Mouse (Mus musculus) ES-CJ7 (cell line): Measurements from ENCODE around the gene Tsen34.
"Not testable (repeated sequence)": the region's sequence is repeated elsewhere in the genome, so short reads cannot be mapped to it uniquely, and the experiment has no call there.

Experiments used
- DNase-seq: peaks from one replicate; pipeline ENCODE4 v3.0.0; 2011; ENCODE audit warnings: low read depth, low spot score

Tsen34 gene

DNA sequence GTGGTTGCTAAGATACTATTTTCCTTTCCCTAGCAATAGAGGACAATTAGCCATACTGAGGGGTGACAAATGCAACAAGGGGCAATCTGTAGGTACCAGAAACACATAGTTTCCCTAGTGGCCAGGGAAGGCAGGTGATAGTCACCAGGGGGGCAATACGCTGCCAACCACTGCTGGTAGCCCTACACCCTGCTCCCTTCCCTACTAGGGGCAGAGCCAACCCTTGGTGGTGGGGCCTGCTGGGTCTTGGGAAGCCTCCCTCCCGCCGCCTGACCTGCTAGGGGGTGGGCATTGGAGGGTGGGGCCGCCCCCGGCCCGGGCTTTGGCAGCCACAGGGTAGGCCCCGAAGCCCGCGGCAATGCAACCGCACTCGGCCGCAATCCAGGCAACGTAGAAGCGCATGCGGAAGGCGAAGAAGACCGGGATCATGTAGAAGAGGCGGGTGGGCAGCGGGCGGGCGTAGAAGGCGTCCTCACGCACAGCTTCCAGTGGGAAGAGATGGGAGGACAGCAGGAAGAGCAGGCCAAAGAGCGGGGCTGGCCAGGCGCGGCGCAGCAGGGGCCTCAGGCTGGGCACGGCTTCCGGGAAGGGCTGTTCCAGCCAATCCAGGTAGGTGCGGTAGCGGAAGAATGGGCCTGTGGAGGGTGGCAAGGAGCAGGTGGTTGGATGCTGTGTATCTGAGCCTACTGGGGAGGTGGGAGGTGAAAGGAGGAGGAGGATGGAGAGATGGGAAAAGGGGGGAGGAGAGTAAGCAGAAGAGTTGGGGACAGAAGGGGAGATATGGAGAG is 7.1 kb upstream of the Tsen34 start:
- no peak for DNase-seq

DNA sequence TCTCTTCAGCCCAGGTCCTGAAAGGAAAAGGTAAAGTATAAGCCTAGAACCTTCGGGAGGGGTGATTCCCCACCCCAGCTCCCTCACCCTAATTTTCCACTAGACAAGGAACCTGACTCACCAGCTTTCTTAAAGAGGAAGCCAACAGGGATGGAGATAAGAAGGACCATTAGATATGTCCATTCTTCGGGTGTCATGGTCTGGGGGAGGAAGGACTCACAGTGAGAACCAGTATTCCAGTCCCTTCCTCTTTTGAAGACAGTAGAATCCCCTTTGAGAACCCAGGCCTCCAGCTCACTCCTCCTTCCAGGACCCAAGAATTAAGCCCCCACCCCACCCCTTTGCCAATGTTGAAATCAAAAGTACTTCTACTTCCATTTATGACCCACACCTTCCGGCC is 744 bp upstream of the Tsen34 start:
- no peak for DNase-seq

GRCm38 (mm10) chr7:3692987-3693808 is 535 bp downstream of the Tsen34 start, which contains the start of gene Mboat7:
TSS of gene Mboat7 (minus strand) at chr7:3693523.
- DNase-seq: peak; percentile 96

DNA sequence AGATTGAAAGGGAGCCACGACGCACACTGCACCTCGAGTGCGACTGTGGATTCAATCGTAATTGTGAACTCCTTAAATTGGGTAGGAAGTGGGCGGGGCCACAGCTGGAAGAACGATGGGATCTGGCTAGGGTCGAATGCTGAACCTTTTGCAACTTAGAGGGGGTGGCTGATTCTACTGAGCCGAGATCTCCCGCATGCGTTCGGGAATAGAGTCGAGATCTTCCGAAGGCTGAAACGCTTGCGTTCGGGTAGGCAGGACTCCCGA is 1.1 kb downstream of the Tsen34 start:
- DNase-seq: no peak

- peak; percentile 94 for DNase-seq
Observed at GRCm38 (mm10) chr7:3694076-3694948, 1.6 kb downstream of the Tsen34 start.

DNA sequence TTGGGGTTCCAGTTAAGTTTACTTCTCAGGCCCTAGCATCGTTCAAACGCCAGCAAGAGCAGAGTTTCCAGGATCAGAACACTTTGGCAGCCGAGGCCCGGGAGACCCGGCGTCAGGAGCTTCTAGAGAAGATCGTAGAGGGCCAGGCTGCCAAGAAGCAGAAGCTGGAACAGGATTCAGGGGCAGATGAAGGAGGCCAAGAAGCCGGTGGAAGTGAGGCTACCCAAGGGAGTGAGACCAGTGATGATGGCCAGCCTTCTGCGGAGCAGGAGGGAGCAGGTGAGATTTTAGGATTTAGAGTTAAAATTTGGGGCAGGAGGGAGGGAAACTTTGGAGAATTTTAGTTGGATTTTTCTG is 2.3 kb downstream of the Tsen34 start:
- DNase-seq: not testable (repeated sequence)

DNA sequence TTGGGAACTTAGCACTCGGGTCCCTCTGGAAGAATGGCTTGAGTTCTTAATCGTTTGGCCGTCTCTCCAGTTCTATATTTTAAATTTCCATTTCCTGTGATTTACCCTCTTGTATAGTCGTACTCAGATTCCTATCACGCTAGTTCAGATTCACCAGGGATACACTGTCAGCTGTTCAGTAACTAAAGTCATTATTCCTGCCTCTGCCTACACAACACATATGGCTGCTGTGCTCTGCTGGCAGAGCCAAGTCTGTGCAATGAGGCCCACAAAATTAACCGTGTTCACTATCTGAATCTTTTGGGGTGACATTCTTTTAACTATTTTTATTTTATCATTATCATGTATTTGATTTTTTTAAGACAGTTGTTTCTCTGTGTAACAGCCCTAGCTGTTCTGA is 5.8 kb downstream of the Tsen34 start:
- no peak for DNase-seq

DNA sequence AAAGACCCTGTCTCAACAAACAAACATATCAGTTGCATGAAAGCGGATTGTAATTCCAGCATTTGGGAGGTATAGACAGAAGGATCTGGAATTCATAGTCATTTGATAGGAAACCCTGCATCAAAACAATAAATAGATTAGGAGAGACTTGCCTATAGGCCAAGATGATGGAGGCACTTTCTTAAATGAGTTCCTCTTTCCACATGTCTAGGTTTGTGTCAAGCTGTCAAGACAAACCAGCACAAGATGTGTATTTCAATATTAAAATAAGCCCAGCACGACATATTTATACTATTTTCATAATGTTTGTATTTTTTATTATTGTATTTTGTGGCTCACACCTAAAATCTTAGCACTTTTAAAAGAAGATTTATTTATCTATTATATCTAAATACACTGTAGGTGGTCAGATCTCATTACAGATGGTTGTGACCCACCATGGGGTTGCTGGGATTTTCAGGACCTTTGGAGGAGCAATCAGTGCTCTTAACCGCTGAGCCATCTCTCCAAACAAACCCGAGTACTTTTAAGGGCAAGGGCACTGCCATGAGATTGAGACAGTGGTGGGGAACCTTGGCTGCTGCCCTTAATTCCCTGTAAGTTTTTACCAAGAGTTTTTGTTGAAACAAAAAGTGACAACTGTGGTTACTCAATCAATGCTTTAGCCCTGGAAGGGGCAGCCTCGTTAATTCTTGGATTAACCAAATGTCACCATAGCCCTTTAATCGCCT is 10.7 kb downstream of the Tsen34 start:
- DNase-seq: no peak

GRCm38 (mm10) chr7:3703879-3704441 is 11.3 kb downstream of the Tsen34 start, which contains the start of gene Rps9:
TSS of gene Rps9 (plus strand) at chr7:3703993.
- peak; percentile 98 for DNase-seq

DNA sequence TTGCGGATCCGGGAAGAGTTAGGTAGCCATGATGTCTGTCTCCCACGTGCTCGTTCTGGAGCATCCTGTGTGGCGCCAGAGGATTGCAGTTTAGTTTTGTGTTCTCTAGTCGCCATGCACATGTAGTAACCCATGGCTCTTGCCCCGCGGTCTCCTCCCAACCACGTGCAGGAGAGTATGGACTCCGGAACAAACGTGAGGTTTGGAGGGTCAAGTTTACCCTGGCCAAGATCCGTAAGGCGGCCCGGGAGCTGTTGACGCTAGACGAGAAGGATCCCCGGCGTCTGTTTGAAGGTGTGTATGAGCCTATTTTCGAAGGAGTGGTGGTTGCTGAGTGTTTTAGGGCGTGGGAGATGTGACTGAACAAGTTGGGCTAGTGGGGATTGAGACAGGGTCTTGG is 11.8 kb downstream of the Tsen34 start:
- DNase-seq: peak; percentile 49

DNA sequence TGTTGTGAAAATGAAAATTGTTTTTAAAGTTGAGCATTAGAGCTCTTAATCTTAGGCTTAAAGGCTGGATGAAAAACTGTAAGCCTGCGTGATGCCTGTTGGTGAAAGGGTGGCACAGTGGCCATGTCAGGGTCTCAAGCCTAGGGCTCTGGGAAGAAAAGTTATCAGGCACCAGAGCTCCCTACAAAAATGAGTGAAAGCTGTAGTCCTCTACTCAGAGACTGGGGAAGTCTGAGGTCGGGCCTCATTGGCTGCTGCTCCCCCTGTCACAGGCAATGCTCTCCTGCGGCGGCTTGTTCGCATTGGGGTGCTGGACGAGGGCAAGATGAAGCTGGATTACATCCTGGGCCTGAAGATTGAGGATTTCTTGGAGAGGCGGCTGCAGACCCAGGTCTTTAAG is 12.8 kb downstream of the Tsen34 start:
- not testable (repeated sequence) for DNase-seq

DNA sequence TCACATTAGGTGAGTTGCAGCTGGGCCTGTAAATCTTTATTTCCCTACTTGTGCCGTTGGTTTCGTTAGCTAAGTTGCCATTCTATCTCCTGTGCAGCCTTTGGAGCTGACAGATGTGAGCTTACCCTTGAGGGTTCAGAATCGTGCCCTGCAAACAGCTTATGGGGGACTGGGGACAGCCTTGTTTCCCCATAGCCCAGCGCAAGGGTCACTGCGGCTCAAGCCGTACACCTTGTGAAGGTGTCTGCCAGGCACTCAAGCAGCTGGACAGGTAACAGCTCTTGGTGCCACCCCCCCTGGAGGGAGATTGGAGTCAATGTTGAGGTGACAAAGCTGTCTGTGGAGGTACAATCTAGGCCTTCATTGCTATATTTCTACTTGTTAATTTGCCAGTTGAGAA is 13.2 kb downstream of the Tsen34 start:
- DNase-seq: no peak

- DNase-seq: peak; percentile 22
Observed at GRCm38 (mm10) chr7:3706343-3706934, 13.8 kb downstream of the Tsen34 start.

DNA sequence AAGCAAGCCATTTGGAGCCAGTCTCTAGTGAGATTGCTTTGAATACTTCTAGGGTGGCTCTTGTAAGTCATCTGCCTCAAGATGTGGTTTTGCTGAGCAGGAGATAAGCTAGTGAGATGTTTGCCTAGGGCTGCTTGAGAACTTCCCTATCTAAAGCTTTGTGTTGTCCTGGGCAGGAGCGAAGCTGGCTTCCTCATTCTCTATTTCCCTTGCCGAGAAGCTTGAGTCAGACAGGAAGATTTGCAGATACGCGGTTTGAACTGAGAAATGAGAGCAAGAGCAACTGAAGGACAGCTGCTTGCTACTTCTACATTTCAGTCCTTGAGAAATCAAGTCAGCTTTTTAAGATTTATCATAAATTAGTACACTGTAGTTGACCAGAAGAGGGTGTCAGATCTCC is 14.4 kb downstream of the Tsen34 start:
- DNase-seq: peak; percentile 41

DNA sequence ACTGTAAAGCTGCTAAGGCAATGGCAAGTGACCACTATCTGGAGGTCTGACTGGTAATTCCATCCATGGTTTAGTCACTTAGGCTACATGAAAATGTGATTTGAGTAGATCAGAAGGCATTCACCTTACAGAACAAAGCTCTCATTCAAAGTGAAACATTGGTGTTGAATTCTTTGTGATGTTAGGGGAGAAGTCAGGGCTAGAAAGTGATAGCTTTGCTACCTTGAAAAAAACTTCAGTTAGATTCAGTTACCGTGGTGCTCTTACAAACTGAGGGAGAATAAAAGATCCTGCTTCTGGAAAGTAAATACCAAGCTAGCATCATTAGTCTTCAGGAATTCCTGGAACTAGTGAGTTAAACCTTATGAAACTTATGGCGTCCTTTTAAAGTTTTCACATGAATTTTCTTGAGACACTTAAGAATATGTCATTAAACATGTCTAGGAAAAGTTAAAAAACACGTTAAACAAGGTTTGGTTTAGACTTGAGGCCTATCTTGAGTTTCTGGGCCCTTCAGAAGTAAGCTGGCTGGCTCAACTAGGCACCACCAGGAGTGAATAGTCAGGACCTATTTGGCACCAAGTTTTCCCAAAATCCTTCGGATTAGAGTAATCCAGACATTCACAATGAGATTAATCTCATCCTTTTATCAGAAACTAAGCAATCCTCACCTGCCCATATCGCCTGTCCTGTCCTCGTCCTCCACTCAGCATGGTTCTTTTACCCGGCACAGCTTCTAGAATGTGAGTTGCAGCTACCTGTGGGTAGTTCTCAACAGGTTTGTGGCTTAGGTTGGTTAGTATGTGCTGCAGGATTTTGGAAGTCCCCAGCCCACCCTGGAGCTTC is 15.1 kb downstream of the Tsen34 start:
- DNase-seq: peak; percentile 43

DNA sequence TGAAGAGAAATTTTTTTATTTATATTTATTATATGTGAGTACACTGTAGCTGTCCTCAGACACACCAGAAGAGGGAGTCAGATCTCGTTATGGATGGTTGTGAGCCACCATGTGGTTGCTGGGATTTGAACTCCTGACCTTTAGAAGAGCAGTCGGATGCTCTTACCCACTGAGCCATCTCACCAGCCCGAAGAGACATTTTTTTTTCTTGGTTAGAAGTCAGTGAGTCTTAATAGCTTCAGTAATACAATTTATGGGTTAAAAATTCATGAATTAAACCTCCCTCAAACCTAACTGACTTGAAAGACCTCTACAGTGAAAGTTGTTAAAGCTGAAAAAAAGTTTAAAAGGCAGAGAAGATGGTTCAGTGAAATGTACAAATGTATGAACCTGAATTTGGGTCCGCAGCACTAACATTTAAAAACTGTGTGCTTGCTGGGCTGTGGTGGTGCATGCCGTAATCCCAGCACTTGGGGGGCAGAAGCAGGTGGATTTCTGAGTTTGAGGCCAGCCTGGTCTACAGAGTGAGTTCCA is 15.9 kb downstream of the Tsen34 start:
- DNase-seq: not testable (repeated sequence)

DNA sequence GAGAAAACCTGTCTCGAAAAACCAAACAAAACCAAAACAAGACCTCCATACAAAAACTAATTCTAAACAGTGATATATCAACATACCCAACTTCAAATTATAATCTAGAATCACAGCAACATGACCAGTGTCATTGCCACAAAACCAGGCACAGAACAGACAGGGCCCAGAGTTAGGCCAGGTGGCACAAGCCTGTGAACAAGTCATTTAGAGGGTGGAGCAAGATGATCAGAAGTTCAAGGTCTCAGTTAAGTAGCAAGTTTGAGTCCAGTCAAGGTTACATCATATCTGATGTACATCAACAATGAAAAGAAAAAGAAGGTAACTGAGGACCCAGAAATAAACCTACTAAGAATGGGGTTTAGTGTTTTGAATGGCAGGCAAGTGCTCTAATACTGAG is 16.3 kb downstream of the Tsen34 start:
- DNase-seq: peak; percentile 51

DNA sequence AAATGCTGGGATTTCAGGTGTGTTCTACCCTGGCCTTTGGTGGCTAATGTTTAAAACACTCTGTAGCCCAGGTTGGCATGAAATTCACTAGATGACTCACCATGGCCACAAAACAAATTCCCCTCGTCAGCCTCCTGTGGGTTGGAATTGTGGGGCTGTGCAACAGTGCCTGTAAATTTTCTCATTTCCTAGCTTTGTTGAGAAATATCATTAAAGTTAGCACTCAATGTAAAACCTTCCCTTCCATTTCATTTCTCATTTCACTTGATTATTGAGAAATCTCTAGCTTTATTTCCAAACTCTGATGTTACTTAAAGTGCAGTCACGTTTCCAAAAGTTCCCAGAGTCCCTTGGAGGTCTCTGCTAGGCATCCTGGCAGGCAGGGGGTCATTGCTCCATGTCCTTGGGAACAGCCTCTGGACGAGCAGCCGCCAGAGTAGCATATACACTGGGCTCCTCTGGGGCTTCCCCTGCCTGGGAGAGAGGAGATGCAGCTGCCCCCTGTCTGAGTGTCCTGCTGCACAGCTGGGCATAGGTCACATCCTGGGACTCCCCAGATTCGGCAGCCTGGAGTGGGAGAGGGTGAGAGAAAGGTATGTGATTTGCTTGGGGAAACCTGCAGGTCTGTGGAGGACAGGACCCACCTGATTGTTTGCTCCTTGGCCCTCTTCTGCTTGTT is 19.7 kb downstream of the Tsen34 start:
- no peak for DNase-seq

DNA sequence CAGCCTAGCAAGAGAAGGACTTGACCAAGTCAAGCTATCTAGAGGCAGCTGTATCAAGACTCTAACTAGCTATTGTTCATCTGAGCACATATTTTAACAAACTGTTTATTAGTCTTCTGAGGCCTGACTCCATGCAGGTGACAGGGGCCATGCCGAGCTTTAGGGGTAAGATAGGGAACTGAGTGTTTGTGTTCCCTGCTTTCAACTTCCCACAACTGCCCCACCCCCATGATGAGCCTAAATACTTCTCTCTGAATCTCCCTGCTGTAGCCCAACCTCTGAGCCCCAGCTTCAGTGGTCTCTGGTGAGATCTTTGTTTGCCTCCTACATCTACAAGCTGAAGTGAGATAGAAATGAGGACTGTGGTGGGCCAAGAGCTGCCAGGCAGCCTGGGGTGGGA is 22.6 kb downstream of the Tsen34 start:
- DNase-seq: no peak
